Mouse (Mus musculus): Measurements from ENCODE around the gene Trappc2l.
A peak's percentile ranks its signal among the peaks of the same experiment; 100 is the strongest.

Trappc2l gene

GRCm38 (mm10) chr8:122658149-122658806, 46.8 kb downstream of the Trappc2l start:
- DNase-seq, result no peak

GRCm38 (mm10) chr8:122658807-122659160, 47.3 kb downstream of the Trappc2l start:
- DNase-seq, result no peak

DNA sequence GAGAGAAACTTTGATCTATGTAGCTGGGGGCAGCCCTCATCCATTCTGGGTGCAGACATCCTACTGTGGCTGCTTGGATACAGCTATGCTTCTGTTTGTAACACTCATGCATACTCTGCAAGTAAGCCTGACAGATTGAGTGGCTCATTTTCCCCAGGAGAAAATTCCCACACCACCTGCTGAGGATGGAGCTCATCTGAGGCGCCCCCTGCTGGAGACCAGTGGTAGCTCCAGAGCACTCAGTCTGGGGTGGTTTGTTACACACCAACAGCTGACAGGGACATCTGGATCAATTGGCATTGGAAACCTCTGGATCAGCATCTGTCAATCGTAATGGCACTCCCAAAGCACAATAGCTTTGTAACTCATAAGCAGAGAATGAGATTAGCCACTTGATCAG, 48.6 kb downstream of the Trappc2l start:
- no peak for DNase-seq

DNA sequence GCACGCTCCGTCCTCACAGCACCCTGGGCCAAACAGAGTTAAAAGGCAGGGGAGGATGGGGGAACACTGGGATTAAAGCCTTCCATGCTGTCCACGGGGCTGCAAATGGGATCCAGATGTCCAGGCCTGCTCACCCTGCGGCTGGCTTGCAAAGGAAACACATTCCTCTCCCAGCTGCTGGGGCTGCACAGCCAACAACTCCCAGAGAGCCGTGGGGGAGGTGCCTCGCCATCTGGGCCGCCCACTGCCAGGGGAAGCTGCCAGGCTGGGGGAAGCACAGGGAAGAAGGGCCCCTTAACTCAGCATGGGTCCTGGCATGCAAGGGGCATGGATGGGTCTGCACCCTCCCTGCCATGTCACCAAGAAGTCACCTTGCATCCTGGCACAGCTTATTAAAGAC, 49.7 kb downstream of the Trappc2l start:
- peak; percentile 84 for DNase-seq

DNA sequence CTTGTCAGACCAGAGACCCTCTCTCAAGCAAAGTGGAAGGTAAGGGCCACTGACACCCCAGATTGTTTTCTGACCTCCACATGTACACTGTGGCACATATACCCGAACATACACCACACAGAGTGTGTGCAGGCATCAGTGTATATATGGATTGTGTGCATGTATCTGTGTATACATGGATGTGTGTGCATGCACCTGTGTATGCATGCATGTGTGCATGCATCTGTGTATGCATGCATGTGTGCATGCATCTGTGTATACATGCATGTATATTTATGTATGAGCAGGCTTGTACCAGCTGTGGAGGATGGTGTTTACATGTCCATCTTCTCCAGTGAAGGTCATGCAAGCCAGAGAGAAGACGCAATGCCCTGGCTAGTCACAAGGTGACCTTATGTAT, 50.5 kb downstream of the Trappc2l start:
- no peak for DNase-seq

DNA sequence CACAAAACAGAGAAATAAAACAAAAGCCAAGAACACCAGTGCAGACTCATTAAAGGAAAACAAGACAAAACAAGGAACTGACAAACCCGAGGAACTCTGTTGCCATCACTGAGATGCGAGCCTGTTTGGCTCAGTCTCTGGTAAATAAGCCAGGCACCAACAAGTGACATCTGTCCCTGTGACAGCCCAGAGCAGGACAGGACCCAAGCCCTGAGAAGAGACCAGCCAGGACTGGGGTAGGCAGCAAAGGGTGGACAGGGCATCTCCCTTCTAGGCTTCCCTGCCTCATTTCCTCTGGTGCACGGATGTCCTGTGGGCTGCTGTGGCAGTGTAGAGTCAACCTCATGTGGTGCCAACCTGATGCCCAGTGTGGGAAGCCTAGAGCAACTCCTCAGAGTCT, 51.7 kb downstream of the Trappc2l start:
- DNase-seq, result no peak

DNA sequence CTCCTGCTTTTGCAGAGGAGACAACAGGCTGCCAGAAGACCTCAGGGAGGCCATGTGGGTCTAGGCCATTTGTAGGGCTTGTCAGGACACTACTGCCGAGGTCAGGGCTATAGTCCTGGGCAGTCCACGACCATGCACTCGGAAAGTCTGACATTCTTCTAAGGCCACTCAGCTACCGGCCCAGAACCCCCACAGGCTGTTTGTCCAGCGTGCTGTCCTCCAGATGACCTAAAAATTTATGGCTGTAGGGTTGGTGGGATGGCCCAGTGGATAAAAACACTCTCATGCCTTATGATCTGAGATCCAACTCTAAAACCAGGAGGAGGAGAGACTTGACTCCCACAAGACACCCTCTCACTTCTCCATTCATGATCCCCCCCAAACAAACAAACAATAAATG, 52.2 kb downstream of the Trappc2l start:
- DNase-seq, result no peak

- DNase-seq, result peak; percentile 79
Measured at GRCm38 (mm10) chr8:122665221-122665620, 53.8 kb downstream of the Trappc2l start.

GRCm38 (mm10) chr8:122665667-122666316, 54.4 kb downstream of the Trappc2l start:
- DNase-seq, result peak; percentile 88

Measured in kidney, postnatal 14 days (tissue).